27 mouse cellular contexts compared by ENCODE assay signal in the genomic region with DNA sequence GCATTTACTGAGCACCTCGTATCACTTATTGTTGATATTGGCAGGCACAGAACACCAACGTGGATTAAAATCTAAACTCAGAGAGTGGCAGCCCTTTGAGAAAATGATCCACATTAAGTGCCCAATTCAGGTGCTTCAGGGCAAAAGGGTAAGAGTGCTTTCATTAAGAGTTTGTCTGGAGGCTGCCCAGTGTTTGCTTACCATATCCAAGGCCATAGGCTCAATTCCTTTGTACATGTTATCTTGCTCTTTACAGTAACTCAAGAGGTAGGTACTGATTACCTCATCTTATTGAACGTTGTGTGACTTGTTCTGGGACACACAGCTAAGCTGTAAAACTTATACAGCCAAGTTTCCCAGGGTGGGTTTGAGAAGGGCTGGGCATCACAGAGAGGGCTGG. TPM values are rescaled to one million over a fixed set of nuclear protein-coding genes. Genes with fewer than 3 reads are reported as not detected.
DNase-seq lines count a peak whose midpoint lies in the region; ATAC-seq and TF ChIP-seq lines count a peak whose summit lies in the region.
"Had no signal": no experiment of that assay in that cellular context is flagged by ENCODE, and none has a peak within 500 bp of the region (broad histone marks: within the 10 kb centered on the region; RNA-seq: fewer than 3 reads in every experiment).

No protein-coding gene starts in this region.

- H3K27me3 ChIP-seq in lung, embryonic 15.5 days = peaks cover 30% of the 10 kb centered on the region
- no peaks in the 10 kb centered on the region for H3K27me3 ChIP-seq in stomach, embryonic 14.5 days (ENCODE audit: control insufficient read depth, insufficient read depth, low read length)
- H3K27me3 ChIP-seq in stomach, postnatal 0 days (ENCODE audit: control insufficient read depth, insufficient read depth, low read length) = no peaks in the 10 kb centered on the region
- H3K27me3 ChIP-seq in stomach, embryonic 16.5 days (ENCODE audit: control insufficient read depth, insufficient read depth, low read length) = no peaks in the 10 kb centered on the region
- H3K27me3 ChIP-seq: embryonic facial prominence, embryonic 12.5 days; embryonic facial prominence, embryonic 15.5 days; forebrain, embryonic 12.5 days; forebrain, embryonic 15.5 days; heart, embryonic 12.5 days; heart, embryonic 15.5 days; hindbrain, embryonic 13.5 days; Patski had no signal

- no peak overlapping the region for H3K27ac ChIP-seq in lung, embryonic 15.5 days
- H3K27ac ChIP-seq in stomach, embryonic 14.5 days (ENCODE audit: low read length) = no peak overlapping the region
- H3K27ac ChIP-seq in stomach, postnatal 0 days (replicated peaks) = no peak overlapping the region
- H3K27ac ChIP-seq in stomach, embryonic 16.5 days (ENCODE audit: low read length) = no peak overlapping the region
- H3K27ac ChIP-seq: embryonic facial prominence, embryonic 12.5 days; embryonic facial prominence, embryonic 15.5 days; forebrain, embryonic 12.5 days; forebrain, embryonic 15.5 days; heart, embryonic 15.5 days; hindbrain, embryonic 10.5 days; hindbrain, embryonic 13.5 days had no signal

- H3K4me1 ChIP-seq in lung, embryonic 15.5 days = no peaks in the 10 kb centered on the region
- peaks cover 6% of the 10 kb centered on the region; the same call in 1 of the 2 replicates for H3K4me1 ChIP-seq in stomach, embryonic 14.5 days (ENCODE audit: control insufficient read depth, insufficient read depth, low read length)
- no peaks in the 10 kb centered on the region for H3K4me1 ChIP-seq in stomach, postnatal 0 days (replicated peaks; ENCODE audit: control insufficient read depth, insufficient read depth)
- H3K4me1 ChIP-seq in stomach, embryonic 16.5 days (ENCODE audit: control insufficient read depth, insufficient read depth, low read length) = no peaks in the 10 kb centered on the region
- H3K4me1 ChIP-seq: embryonic facial prominence, embryonic 12.5 days; embryonic facial prominence, embryonic 15.5 days; forebrain, embryonic 12.5 days; forebrain, embryonic 15.5 days; hindbrain, embryonic 10.5 days had no signal

- TF ChIP-seq CTCF in stomach, postnatal 0 days (IDR thresholded peaks at IDR 0.05; ENCODE audit: low read depth) = no peak

- no peak overlapping the region for H3K4me3 ChIP-seq in lung, embryonic 15.5 days
- no peak overlapping the region for H3K4me3 ChIP-seq in stomach, embryonic 14.5 days (ENCODE audit: low read depth, low read length)
- no peak overlapping the region for H3K4me3 ChIP-seq in stomach, postnatal 0 days (ENCODE audit: low read depth, low read length)
- H3K4me3 ChIP-seq in stomach, embryonic 16.5 days (replicated peaks; ENCODE audit: low read length) = no peak overlapping the region
- H3K4me3 ChIP-seq: embryonic facial prominence, embryonic 12.5 days; embryonic facial prominence, embryonic 15.5 days; forebrain, embryonic 12.5 days; forebrain, embryonic 15.5 days; heart, embryonic 12.5 days; heart, embryonic 15.5 days; hindbrain, embryonic 10.5 days; hindbrain, embryonic 13.5 days had no signal

- no peak overlapping the region for H3K4me2 ChIP-seq in lung, embryonic 15.5 days
- H3K4me2 ChIP-seq in stomach, embryonic 14.5 days (replicated peaks; ENCODE audit: low read depth, low read length) = no peak overlapping the region
- no peak overlapping the region for H3K4me2 ChIP-seq in stomach, postnatal 0 days (replicated peaks; ENCODE audit: low read depth)
- H3K4me2 ChIP-seq in stomach, embryonic 16.5 days (ENCODE audit: low read depth, low read length) = no peak overlapping the region
- H3K4me2 ChIP-seq: embryonic facial prominence, embryonic 12.5 days; embryonic facial prominence, embryonic 15.5 days; forebrain, embryonic 12.5 days; forebrain, embryonic 15.5 days; heart, embryonic 12.5 days; heart, embryonic 15.5 days; hindbrain, embryonic 13.5 days had no signal

- no peak for TF ChIP-seq EP300 in stomach, postnatal 0 days (optimal IDR thresholded peaks at IDR 0.05)

- 54% methylated on average over 3 of the region's 3 CpGs for WGBS in lung, embryonic 15.5 days
- WGBS in stomach, embryonic 14.5 days = 42% methylated on average over 3 of the region's 3 CpGs
- WGBS in stomach, postnatal 0 days = 37% methylated on average over 3 of the region's 3 CpGs
- 48% methylated on average over 3 of the region's 3 CpGs for WGBS in stomach, embryonic 16.5 days

- no peaks in the 10 kb centered on the region for H3K36me3 ChIP-seq in lung, embryonic 15.5 days
- H3K36me3 ChIP-seq in stomach, embryonic 14.5 days (ENCODE audit: control insufficient read depth, insufficient read depth, low read length) = no peaks in the 10 kb centered on the region
- no peaks in the 10 kb centered on the region for H3K36me3 ChIP-seq in stomach, postnatal 0 days (ENCODE audit: control insufficient read depth, insufficient read depth, low read length)
- no peaks in the 10 kb centered on the region for H3K36me3 ChIP-seq in stomach, embryonic 16.5 days (ENCODE audit: control insufficient read depth, insufficient read depth, low read length)
- H3K36me3 ChIP-seq: embryonic facial prominence, embryonic 12.5 days; embryonic facial prominence, embryonic 15.5 days; forebrain, embryonic 12.5 days; forebrain, embryonic 15.5 days; G1E; heart, embryonic 12.5 days; heart, embryonic 15.5 days; hindbrain, embryonic 10.5 days; hindbrain, embryonic 13.5 days had no signal

- ATAC-seq in lung, embryonic 15.5 days (ENCODE audit: borderline replicate concordance, extremely low read depth, low FRiP score, low TSS enrichment) = peak; percentile 35; the same call in 1 of the 2 replicates
- 0 out of 2 replicates have a peak, but pooled peaks have one; percentile 67 for ATAC-seq in stomach, embryonic 14.5 days (ENCODE audit: insufficient number of reproducible peaks, insufficient read depth, low FRiP score, low read depth)
- no peak for ATAC-seq in stomach, postnatal 0 days (ENCODE audit: low FRiP score, low TSS enrichment)
- peak; percentile 71; the same call in 1 of the 2 replicates for ATAC-seq in stomach, embryonic 16.5 days (ENCODE audit: insufficient read depth, low FRiP score)
- ATAC-seq: forebrain, embryonic 15.5 days; hindbrain, embryonic 16.5 days; Patski had no signal

- no peak overlapping the region for H3K9ac ChIP-seq in lung, embryonic 15.5 days
- no peak overlapping the region for H3K9ac ChIP-seq in stomach, embryonic 14.5 days (replicated peaks; ENCODE audit: low read depth, low read length)
- no peak overlapping the region for H3K9ac ChIP-seq in stomach, postnatal 0 days (ENCODE audit: low read length)
- no peak overlapping the region for H3K9ac ChIP-seq in stomach, embryonic 16.5 days (ENCODE audit: low read length)
- H3K9ac ChIP-seq: embryonic facial prominence, embryonic 12.5 days; embryonic facial prominence, embryonic 15.5 days; forebrain, embryonic 12.5 days; forebrain, embryonic 15.5 days; heart, embryonic 12.5 days; heart, embryonic 15.5 days; hindbrain, embryonic 13.5 days had no signal

- H3K9me3 ChIP-seq in lung, embryonic 15.5 days = no peaks in the 10 kb centered on the region
- no peaks in the 10 kb centered on the region for H3K9me3 ChIP-seq in stomach, embryonic 14.5 days (ENCODE audit: control insufficient read depth, low read depth, low read length)
- H3K9me3 ChIP-seq in stomach, postnatal 0 days (ENCODE audit: control insufficient read depth, low read length) = no peaks in the 10 kb centered on the region
- no peaks in the 10 kb centered on the region for H3K9me3 ChIP-seq in stomach, embryonic 16.5 days (replicated peaks; ENCODE audit: control insufficient read depth, low read length)
- H3K9me3 ChIP-seq: embryonic facial prominence, embryonic 12.5 days; embryonic facial prominence, embryonic 15.5 days; forebrain, embryonic 12.5 days; forebrain, embryonic 15.5 days; G1E; heart, embryonic 12.5 days; heart, embryonic 15.5 days; hindbrain, embryonic 10.5 days; hindbrain, embryonic 13.5 days had no signal

- DNase-seq in cerebellum, adult 8-10 months = peak; percentile 18
- no peak for DNase-seq in cerebellum, adult 9-10 months
- no peak for DNase-seq in lung, postnatal 36 days
- DNase-seq in stomach, postnatal 0 days (ENCODE audit: low spot score) = no peak
- no peak for DNase-seq in kidney, postnatal 14 days
- DNase-seq: adrenal gland, postnatal 10 days; adrenal gland, postnatal 36 days; B cell, adult 2 months; gastrocnemius, postnatal 25 days; heart, adult 18-20 months; heart, postnatal 10 days; heart, postnatal 36 days had no signal

RNA-seq across cellular contexts. Expression of gene Gja8, which starts 56.0 kb away (rescaled TPM):
- polyA plus RNA-seq in lung, embryonic 15.5 days (2015; fragmentation: Nextera tagmentation; extraction: Ambion mirVana) = 0.04 TPM in 1 of 2 replicates, not detected in the other
- not detected in 2 replicates for polyA plus RNA-seq in stomach, embryonic 14.5 days (2014; fragmentation: Nextera tagmentation; extraction: Ambion mirVana)
- 0.01 TPM in 1 of 2 replicates, not detected in the other for polyA plus RNA-seq in stomach, postnatal 0 days (2015; fragmentation: Nextera tagmentation; extraction: Ambion mirVana)
- not detected in 2 replicates for polyA plus RNA-seq in stomach, embryonic 16.5 days (2015; fragmentation: Nextera tagmentation; extraction: Ambion mirVana)
- polyA plus RNA-seq: forebrain, embryonic 12.5 days; G1E; gonadal fat pad, adult 2 months; heart, embryonic 12.5 days; heart, embryonic 15.5 days; hindbrain, embryonic 10.5 days had no signal
